Mouse (Mus musculus): ENCODE measurements around the gene Adora3. TPM values are rescaled to one million over a fixed set of nuclear protein-coding genes. Genes with fewer than 3 reads are reported as not detected.
A peak's percentile ranks its signal among the peaks of the same experiment; 100 is the strongest.

The Adora3 gene
- polyA plus RNA-seq, 2 experiments, result 0.47 to 0.49 TPM

DNA sequence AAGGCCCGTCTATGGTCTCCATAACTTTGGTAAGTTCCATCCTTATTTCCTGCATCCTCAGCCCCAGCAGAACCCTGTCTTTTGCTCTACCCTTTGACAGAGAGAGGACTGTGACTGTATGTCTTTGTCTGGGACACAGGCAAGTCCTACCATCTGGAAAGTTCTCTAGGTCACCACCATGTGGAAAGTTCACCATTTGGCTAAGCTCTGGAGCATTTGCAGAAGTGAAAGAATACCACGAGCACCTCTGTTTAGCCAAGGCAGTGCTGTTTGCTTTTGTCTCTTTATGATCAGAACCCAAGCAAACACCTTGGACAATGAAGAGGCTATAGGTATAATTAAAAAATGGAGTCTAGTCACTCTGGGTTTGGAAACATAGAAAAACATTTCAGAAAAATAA lies 51.3 kb downstream of the Adora3 start:
- H3K27me3 ChIP-seq (ENCODE audit: control insufficient read depth, insufficient read depth, low read length), result no peaks in the 10 kb centered on the region
- peaks cover 9 to 29% of the 10 kb centered on the region in 2 experiments for H3K4me1 ChIP-seq (replicated peaks; ENCODE audit: control insufficient read depth in 2 of 2, insufficient read depth in 2 of 2, low read length in 1 of 2)
- no peak overlapping the region for H3K9ac ChIP-seq (replicated peaks)
- no peak overlapping the region for H3K4me2 ChIP-seq (ENCODE audit: low read depth)
- H3K27ac ChIP-seq, result no peak overlapping the region
- 51% methylated on average over 2 of the region's 2 CpGs for WGBS (ENCODE audit: insufficient replicate concordance)
- DNase-seq (ENCODE audit: low read depth in 3 of 3, low spot score in 3 of 3), result no peak
- ATAC-seq (ENCODE audit: insufficient read depth), result no peak
- H3K36me3 ChIP-seq (replicated peaks; ENCODE audit: control insufficient read depth, insufficient read depth, low read depth), result no peaks in the 10 kb centered on the region
- no peak overlapping the region for H3K4me3 ChIP-seq (ENCODE audit: insufficient read depth in 1 of 2, low read depth in 2 of 2, low read length in 2 of 2)
- TF ChIP-seq EP300 (IDR thresholded peaks at IDR 0.05; ENCODE audit: low read depth) (no peak), CTCF (IDR thresholded peaks at IDR 0.05; ENCODE audit: low read depth) (no peak)
- H3K9me3 ChIP-seq (ENCODE audit: control insufficient read depth, low read length), result no peaks in the 10 kb centered on the region

DNA sequence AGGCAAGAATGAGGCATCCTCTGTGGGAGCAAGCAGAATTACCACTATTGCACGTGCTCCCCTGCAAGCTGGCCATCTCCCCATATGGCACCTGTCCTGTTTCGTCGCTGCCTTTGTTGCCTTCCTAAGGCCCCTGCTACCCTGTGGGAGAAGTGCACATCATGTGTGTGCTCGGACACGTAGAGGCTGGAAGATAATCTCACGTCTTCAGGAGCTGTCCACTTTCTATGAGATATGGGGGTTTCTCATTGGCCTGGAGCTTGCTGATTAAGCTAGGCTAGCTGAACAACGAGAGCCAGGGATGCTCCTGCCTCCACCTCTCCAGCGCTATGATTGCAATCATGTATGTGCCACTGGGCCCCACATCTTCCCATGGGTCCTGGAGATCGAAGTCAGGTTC lies 54.0 kb downstream of the Adora3 start:
- no peak overlapping the region for H3K4me2 ChIP-seq (ENCODE audit: low read depth)
- no peaks in the 10 kb centered on the region for H3K36me3 ChIP-seq (replicated peaks; ENCODE audit: control insufficient read depth, insufficient read depth, low read depth)
- H3K27me3 ChIP-seq (ENCODE audit: control insufficient read depth, insufficient read depth, low read length), result no peaks in the 10 kb centered on the region
- H3K27ac ChIP-seq, result no peak overlapping the region
- WGBS (ENCODE audit: insufficient replicate concordance), result 42% methylated on average over 9 of the region's 9 CpGs
- no peak overlapping the region for H3K4me3 ChIP-seq (ENCODE audit: insufficient read depth in 1 of 2, low read depth in 2 of 2, low read length in 2 of 2)
- peaks cover 2 to 18% of the 10 kb centered on the region in 2 experiments; a peak in 3 of 4 replicates for H3K4me1 ChIP-seq (replicated peaks; ENCODE audit: control insufficient read depth in 2 of 2, insufficient read depth in 2 of 2, low read length in 1 of 2)
- DNase-seq (ENCODE audit: low read depth in 3 of 3, low spot score in 3 of 3), result no peak
- H3K9me3 ChIP-seq (ENCODE audit: control insufficient read depth, low read length), result no peaks in the 10 kb centered on the region
- TF ChIP-seq EP300 (IDR thresholded peaks at IDR 0.05; ENCODE audit: low read depth) (no peak), CTCF (IDR thresholded peaks at IDR 0.05; ENCODE audit: low read depth) (no peak)
- no peak overlapping the region for H3K9ac ChIP-seq (replicated peaks)
- peak; percentile 65 for ATAC-seq (ENCODE audit: insufficient read depth)

DNA sequence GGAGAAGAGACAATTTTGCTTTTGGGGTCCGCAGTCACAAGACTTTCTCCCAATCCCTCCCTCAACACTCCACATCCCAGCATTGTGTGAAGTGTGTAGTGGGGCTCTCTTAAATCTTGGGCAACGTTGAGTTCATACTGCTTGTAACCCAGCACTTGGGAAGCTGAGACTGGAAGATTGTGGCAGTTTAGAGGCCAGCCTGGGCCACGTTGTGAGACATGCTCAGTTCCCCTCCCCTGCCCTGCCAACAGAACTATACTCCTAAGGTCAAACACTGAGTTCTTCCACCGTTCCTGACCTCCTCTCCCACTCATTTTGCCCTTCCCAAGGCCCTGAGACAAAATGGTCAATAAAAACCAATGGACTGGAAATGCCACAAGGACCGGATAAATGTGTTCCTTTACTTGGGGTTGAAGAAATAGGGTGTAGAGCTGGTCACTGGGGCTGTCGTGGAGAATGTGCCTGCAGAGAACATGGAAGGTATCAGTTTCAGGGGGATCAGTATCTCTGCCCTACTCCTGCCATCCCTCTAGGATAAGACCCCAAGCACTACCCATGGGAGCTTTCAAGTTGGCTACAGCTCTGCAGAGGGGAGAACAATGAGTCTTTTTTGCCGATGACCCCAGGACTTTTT lies 57.0 kb downstream of the Adora3 start:
- Histone ChIP-seq H3K4me1 (replicated peaks; ENCODE audit: control insufficient read depth in 2 of 2, insufficient read depth in 2 of 2, low read length in 1 of 2) (peaks cover 2 to 22% of the 10 kb centered on the region in 2 experiments; a peak in 3 of 4 replicates), H3K9me3 (ENCODE audit: control insufficient read depth, low read length) (no peaks in the 10 kb centered on the region), H3K4me3 (ENCODE audit: insufficient read depth in 1 of 2, low read depth in 2 of 2, low read length in 2 of 2) (no peak overlapping the region), H3K27ac (no peak overlapping the region), H3K36me3 (replicated peaks; ENCODE audit: control insufficient read depth, insufficient read depth, low read depth) (no peaks in the 10 kb centered on the region), H3K27me3 (ENCODE audit: control insufficient read depth, insufficient read depth, low read length) (no peaks in the 10 kb centered on the region), H3K4me2 (ENCODE audit: low read depth) (no peak overlapping the region), H3K9ac (replicated peaks) (no peak overlapping the region)
- ATAC-seq (ENCODE audit: insufficient read depth), result no peak
- no peak for DNase-seq (ENCODE audit: low read depth in 3 of 3, low spot score in 3 of 3)
- TF ChIP-seq EP300 (IDR thresholded peaks at IDR 0.05; ENCODE audit: low read depth), result no peak
- TF ChIP-seq CTCF (IDR thresholded peaks at IDR 0.05; ENCODE audit: low read depth), result no peak
- WGBS (ENCODE audit: insufficient replicate concordance), result 61% methylated on average over 7 of the region's 7 CpGs

DNA sequence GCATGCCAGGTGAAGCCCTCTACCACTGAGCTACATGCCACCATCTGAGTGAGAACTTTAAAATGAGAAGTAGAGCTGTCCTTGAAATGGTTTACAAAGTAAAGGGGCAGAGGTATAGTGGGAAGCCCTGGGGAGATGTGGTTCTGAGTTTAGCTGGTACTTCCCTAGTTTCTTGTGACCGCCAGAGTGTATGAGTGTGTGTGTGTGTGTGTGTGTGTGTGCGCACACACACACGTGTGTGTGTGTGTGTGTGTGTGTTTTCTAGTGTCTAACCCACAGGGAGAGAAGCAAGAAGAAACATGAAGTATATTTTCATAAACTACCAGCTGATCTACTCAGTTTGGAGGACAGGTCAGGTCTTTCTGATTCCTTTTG lies 57.5 kb downstream of the Adora3 start:
- H3K9me3 ChIP-seq (ENCODE audit: control insufficient read depth, low read length), result no peaks in the 10 kb centered on the region
- no peaks in the 10 kb centered on the region for H3K27me3 ChIP-seq (ENCODE audit: control insufficient read depth, insufficient read depth, low read length)
- DNase-seq (ENCODE audit: low read depth in 3 of 3, low spot score in 3 of 3) (no peak), ATAC-seq (ENCODE audit: insufficient read depth) (no peak)
- no peak overlapping the region for H3K27ac ChIP-seq
- no peak overlapping the region for H3K4me3 ChIP-seq (ENCODE audit: insufficient read depth in 1 of 2, low read depth in 2 of 2, low read length in 2 of 2)
- H3K9ac ChIP-seq (replicated peaks), result no peak overlapping the region
- H3K36me3 ChIP-seq (replicated peaks; ENCODE audit: control insufficient read depth, insufficient read depth, low read depth), result no peaks in the 10 kb centered on the region
- WGBS (ENCODE audit: insufficient replicate concordance), result 64% methylated on average over 3 of the region's 3 CpGs
- TF ChIP-seq CTCF (IDR thresholded peaks at IDR 0.05; ENCODE audit: low read depth) (no peak), EP300 (IDR thresholded peaks at IDR 0.05; ENCODE audit: low read depth) (no peak)
- no peak overlapping the region for H3K4me2 ChIP-seq (ENCODE audit: low read depth)
- H3K4me1 ChIP-seq (replicated peaks; ENCODE audit: control insufficient read depth in 2 of 2, insufficient read depth in 2 of 2, low read length in 1 of 2), result peaks cover 2 to 25% of the 10 kb centered on the region in 2 experiments; a peak in 3 of 4 replicates

DNA sequence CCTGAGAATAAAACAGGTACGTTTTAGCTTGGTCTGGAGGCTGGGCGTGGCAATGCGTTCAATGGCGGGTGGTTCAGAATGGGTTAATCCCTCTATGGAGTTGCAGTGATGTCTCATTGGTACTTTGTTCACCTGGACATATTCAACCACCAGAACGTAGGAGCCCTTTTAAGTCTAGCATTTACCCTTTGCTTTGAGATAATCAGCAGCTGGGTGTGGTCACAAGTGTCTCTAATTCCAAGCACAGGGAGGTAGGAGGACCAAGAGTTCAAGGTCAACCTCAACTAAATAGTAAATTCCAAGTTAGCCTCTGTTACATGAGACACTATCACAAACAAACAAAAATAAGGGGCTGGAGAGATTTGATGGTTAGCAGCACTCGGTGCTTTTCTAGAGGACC lies 58.1 kb downstream of the Adora3 start:
- 73% methylated on average over 6 of the region's 6 CpGs for WGBS (ENCODE audit: insufficient replicate concordance)
- no peak for TF ChIP-seq EP300 (IDR thresholded peaks at IDR 0.05; ENCODE audit: low read depth)
- TF ChIP-seq CTCF (IDR thresholded peaks at IDR 0.05; ENCODE audit: low read depth), result no peak
- ATAC-seq (ENCODE audit: insufficient read depth), result no peak

More for the DNA sequence above, 58.1 kb downstream of the Adora3 start:
- Histone ChIP-seq H3K4me1 (replicated peaks; ENCODE audit: control insufficient read depth in 2 of 2, insufficient read depth in 2 of 2, low read length in 1 of 2) (peaks cover 2 to 25% of the 10 kb centered on the region in 2 experiments; a peak in 3 of 4 replicates), H3K4me3 (ENCODE audit: insufficient read depth in 1 of 2, low read depth in 2 of 2, low read length in 2 of 2) (no peak overlapping the region), H3K27me3 (ENCODE audit: control insufficient read depth, insufficient read depth, low read length) (no peaks in the 10 kb centered on the region), H3K9ac (replicated peaks) (no peak overlapping the region), H3K36me3 (replicated peaks; ENCODE audit: control insufficient read depth, insufficient read depth, low read depth) (no peaks in the 10 kb centered on the region), H3K9me3 (ENCODE audit: control insufficient read depth, low read length) (no peaks in the 10 kb centered on the region), H3K4me2 (ENCODE audit: low read depth) (no peak overlapping the region), H3K27ac (no peak overlapping the region)
- no peak for DNase-seq (ENCODE audit: low read depth in 3 of 3, low spot score in 3 of 3)

Data from liver, embryonic 14.5 days (tissue).